Mouse (Mus musculus): Measurements from ENCODE around the gene Cdk14.

Cdk14 gene

DNA sequence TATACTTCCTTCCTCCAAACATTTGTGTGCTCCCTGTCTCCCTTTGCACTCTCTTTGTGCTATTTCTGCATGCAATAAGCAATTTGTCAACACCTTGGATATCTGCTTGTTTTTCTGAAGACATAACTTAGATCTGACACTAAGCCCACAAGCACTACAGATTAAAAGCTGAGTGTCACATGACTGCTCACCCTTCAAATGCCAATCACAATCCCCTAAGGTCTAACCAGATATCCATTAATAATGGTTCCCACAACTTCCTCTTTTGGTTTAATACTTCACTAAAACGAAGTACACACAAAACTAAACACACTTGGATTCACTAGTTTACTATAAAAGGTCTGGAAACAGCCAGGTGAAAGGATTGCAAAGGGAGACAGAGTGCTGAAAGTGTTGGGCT is 348.6 kb downstream of the Cdk14 start:
- no peak for DNase-seq (ENCODE audit: low spot score)

- DNase-seq (ENCODE audit: low spot score), result no peak
Observed at GRCm38 (mm10) chr5:5064686-5065085, 355.4 kb downstream of the Cdk14 start.

DNA sequence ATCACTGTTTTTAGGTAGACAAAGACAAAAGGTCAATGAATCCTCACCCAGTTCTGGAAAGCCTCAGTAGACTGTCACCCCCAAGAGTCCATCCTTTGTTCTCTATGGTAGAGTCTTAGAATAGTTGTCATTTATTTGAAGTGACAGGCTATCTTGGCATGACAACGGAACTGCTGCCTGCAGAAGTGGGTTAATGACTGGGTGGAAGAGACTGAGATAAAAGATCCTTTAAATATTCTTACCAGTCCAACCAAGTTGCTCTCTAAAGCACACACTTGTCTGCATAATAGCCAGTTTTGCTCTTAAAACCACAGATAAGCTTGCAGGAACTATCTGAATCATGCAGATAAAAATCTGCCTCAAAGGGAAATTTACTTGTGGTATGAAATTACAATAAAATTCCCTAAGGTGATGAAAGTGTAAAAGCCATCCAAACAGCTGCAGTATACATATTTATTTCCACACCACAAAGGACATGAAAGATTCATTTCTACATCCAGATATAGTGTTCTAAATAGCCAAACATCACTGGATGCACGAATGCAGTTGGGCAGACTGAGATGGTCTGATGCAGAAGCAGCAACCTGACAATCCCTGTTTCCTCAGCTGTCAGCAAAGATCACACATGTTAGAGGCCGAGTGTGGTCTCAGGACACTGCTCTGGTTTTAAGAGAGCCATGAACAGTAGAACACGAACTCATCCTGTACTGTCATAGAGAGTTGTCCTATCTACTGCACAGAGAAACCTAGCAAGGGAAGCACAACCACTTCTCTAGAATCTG is 363.8 kb downstream of the Cdk14 start:
- DNase-seq (ENCODE audit: low spot score), result no peak

- DNase-seq (ENCODE audit: low spot score), result no peak
Observed at GRCm38 (mm10) chr5:5055494-5055893, 364.6 kb downstream of the Cdk14 start.

GRCm38 (mm10) chr5:5054270-5054669 is 365.8 kb downstream of the Cdk14 start:
- no peak for DNase-seq (ENCODE audit: low spot score)

- no peak for DNase-seq (ENCODE audit: low spot score)
Observed at GRCm38 (mm10) chr5:5044326-5044725, 375.8 kb downstream of the Cdk14 start.

GRCm38 (mm10) chr5:5042735-5043134 is 377.4 kb downstream of the Cdk14 start:
- no peak for DNase-seq (ENCODE audit: low spot score)

DNA sequence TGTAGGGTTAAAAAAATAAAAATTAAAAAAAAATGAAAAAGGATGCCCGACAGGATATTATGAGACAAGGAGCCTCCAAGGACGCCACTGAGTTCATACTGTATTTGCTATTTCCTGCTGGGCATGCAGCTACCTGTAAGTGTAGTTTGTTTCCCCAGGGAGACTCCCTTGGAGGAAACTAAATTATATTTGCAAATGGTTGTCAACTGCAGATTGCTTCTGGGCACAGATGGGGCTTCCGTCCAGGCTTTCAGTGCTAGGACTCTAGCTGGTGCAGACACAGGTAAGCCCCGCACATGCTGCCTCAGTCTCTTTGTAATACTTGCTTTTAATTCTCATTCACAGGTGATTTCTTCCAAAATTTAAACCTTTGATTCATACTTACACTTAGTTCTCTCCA is 378.6 kb downstream of the Cdk14 start:
- no peak for DNase-seq (ENCODE audit: low spot score)

- no peak for DNase-seq (ENCODE audit: low spot score)
Observed at GRCm38 (mm10) chr5:5039700-5040284, 380.3 kb downstream of the Cdk14 start.

DNA sequence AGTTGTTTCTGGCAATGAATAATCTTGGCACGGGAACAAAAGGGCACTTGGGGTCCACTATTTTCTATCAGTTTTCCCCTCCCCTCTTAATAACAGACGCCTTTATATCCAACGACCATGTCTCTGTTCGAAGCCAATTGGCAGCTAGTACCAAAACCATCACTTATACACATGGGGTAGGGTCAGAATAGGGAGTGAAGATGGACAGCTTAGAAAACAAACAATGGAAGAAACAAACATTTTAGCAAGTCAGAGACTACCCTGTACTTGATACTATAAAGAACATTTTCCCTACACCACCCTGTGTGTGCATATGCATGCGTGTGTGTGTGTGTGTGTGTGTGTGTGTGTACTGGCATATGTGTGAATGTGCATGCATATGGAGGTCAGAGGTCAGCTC is 386.7 kb downstream of the Cdk14 start:
- DNase-seq (ENCODE audit: low spot score), result no peak

DNA sequence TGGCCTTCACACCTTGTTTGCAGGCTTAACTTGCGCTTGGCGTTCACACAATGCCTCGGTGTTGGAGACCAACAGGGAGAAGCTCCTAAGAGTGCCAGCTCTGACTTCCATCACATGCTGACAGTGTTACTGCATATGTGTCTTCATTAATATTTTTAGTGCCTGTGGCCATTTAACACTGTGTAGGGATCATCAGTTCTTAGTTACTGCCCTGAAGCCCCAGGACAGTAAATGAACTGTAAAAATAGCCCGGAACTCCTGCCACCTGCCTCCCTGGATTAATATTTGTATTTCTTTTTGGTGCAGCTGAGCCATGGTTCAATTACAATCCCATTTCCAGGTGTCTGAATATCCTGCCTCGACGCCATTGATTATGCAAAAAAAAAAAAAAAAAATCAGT is 387.3 kb downstream of the Cdk14 start:
- no peak for DNase-seq (ENCODE audit: low spot score)

GRCm38 (mm10) chr5:5032446-5032845 is 387.7 kb downstream of the Cdk14 start:
- DNase-seq (ENCODE audit: low spot score), result no peak

DNA sequence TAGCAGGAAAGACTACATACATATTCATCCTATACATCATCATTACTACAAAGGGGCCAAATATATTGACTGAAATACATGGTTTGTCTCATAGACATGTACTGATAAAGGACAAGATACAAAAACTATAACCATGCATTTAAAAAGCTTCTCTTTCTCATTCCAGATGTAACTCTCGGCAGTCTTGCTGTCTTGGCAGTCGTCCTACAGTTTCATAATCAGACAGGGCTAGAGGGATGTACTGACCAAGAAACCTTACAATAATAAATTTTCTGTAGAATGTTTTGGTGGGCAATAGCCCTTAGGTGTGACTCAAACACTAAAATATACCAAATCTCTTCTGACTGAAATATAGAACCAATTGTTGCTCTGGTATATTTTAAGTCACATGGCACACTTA is 389.7 kb downstream of the Cdk14 start:
- no peak for DNase-seq (ENCODE audit: low spot score)

DNA sequence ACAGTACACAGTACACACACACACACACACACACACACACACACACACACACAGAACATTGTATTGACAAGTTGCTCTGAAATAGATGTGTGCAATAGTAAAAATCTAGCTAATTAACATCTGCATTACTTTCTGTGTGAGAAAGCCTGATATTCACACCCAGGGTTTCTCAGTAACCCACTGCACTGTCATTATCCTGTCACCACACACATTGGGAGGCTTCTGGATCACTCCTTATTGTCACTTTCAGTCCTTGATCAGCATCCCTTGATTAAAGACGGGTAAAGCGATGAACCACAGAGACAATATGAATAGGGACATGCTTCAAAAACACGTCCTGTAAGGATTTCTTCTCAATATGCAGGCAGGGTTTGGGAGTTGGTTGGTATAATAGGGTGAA is 401.2 kb downstream of the Cdk14 start:
- no peak for DNase-seq (ENCODE audit: low spot score)

- no peak for DNase-seq (ENCODE audit: low spot score)
Observed at GRCm38 (mm10) chr5:5018242-5018641, 401.9 kb downstream of the Cdk14 start.

DNA sequence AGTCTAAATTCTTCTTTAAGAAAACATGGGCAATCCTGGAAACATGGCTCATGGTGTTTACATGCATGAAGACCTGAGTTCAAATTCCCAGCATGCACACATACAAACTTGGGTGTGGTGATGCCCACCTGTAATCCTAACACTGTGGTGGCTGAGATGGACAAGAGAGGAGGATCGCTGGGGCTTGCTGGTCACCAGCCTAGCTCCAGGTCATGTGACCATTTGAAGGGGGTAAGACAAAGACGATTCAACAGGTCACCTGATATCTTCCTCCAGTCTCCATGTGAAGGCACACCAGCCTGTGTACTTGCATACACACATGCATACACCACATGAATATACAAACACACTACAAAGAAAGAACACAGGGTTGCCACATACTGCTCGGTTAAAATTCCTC is 406.3 kb downstream of the Cdk14 start:
- DNase-seq (ENCODE audit: low spot score), result no peak

- DNase-seq (ENCODE audit: low spot score), result no peak
Observed at GRCm38 (mm10) chr5:5012521-5013346, 407.4 kb downstream of the Cdk14 start.

DNA sequence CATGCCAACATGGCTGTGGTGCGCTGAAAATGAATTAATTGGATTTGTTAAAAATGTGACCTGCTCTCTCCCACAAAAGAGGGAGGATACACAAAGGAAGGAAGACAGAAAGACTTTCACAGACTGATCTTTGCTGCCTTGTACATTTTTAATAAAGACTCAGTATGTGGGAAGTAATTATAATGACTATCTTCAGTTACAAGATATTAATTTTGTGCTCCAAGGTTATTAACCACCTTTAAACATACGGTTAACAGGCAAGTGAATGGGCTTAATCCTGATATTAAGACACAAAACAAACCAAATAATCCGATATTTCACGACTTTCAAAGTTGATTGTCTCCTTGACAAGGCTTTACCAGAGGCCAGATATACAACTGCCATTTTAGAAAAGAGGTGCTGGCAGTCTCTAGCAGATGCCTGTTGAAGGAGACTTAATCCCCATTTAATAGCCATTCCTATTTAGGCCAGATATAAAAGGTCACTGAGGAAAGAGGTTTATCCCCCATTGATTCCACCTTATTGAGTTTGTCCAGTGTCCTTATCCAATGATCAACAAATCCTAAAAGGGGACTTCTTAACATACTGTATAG is 411.9 kb downstream of the Cdk14 start:
- DNase-seq (ENCODE audit: low spot score), result no peak

- no peak for DNase-seq (ENCODE audit: low spot score)
Observed at GRCm38 (mm10) chr5:5007489-5008152, 412.5 kb downstream of the Cdk14 start.

GRCm38 (mm10) chr5:5005633-5006032 is 414.5 kb downstream of the Cdk14 start:
- DNase-seq (ENCODE audit: low spot score), result no peak

DNA sequence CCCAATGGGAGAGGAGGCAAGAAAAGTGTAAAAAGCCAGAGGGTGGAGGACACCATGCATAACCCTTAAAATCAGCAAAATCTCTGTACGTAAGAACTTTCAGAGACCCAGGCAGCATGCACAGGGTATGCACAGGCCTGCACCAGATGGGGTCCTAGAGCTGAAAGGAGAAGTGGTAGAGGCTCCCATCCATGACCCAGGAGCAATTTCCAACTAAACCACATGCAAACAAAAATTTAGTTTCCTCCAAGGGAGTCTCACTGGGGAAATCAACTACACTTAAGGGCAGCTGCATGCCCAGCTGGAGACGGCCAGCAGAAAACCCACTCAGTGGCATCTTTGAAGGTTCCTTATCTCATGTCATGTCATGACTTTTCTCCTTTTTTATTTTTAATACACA is 415.4 kb downstream of the Cdk14 start:
- no peak for DNase-seq (ENCODE audit: low spot score)

- no peak for DNase-seq (ENCODE audit: low spot score)
Observed at GRCm38 (mm10) chr5:4993192-4993601, 426.9 kb downstream of the Cdk14 start.
